Mouse (Mus musculus) lung, postnatal 25 days (tissue): ENCODE measurements around the gene Gm17604.

ENCODE experiments used
- DNase-seq: peaks from one replicate; pipeline ENCODE4 v3.0.0; 2022; ENCODE audit warnings: low spot score

Gm17604 gene

DNA sequence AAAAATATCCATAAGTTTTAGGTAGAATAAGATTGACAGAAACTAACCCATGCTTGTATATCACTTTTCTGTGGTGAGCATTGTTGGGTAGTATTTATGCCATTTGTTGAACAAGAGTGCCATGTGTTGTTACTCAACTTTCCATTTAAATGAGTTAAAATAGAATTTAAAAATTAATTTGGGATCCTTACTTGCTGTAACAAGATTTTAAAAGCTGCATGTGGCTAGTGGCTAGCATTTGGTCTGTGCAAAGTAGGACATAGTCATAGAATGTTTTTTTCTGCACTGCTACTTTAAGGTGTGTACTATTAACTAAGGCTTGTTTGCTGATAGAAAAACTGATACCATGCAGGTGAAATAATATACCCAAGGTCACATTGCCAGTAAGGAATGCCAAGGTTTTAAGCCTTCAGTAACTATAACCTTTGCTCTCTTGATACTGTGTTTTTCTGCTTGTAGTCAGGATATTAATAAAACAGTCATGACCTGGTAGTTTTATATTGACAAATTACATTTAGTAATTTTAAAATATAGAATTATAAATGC is at the start of gene Gm17604:
Gene Gm17604 (minus strand): TSS at position 51 of the 546 bp plus-strand sequence.
- no peak for DNase-seq

GRCm38 (mm10) chrX:165049929-165050328 is 45.3 kb upstream of the Gm17604 start:
- no peak for DNase-seq

DNA sequence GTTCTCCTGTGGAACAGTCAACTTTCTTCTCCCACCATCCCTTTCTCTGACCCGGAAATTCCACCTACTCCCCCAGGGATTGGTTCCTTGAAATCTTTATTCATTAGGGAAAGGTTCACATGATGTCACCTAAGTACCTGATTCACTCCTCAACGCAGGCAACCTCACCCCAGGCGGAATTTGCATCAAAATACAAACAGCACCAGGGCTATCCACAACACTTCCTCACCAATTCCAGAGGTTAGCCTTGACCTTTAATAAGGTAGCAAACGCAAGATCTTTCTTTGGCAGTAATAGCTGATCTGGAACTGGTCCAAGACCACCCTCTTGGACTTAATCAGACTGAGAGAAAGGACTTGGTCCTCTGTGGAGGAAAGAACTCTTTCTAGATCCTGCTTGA is 1.5 kb downstream of the Gm17604 start:
- no peak for DNase-seq

DNA sequence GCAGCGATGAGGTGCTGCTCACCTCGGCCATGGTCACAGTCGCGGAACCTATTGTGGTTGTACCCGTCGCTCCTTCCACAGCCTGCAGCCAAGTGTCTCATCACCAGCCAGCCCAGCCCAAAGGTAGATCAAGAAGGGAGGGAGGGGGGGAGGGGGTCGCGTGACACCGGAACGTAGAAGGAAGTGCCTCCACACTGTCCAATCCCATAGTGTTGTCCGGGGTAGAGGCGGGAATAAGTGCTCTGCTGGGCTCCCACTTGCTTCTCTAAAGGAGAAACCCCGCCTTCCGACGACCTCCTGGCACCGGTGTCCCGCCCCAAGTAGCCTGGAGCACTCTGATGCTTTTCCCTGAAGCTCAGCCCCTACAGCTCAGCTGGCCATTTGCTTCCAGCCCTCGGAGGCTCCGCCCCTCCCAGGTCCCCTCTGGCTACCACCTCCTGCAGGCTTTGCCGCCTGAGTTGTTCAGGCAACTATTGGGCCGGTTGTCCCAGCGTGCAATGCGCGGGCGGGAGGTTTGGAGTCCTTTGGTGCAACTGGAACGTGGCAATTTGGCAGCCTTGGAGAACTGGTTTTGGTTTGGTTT is 24.3 kb downstream of the Gm17604 start, which contains the start of the genes Mospd2 and Fancb:
Gene Mospd2 (minus strand): TSS at position 183 of the 583 bp plus-strand sequence.
Gene Fancb (plus strand): TSS at position 400 of the 583 bp plus-strand sequence.
- DNase-seq: peak; percentile 95

DNA sequence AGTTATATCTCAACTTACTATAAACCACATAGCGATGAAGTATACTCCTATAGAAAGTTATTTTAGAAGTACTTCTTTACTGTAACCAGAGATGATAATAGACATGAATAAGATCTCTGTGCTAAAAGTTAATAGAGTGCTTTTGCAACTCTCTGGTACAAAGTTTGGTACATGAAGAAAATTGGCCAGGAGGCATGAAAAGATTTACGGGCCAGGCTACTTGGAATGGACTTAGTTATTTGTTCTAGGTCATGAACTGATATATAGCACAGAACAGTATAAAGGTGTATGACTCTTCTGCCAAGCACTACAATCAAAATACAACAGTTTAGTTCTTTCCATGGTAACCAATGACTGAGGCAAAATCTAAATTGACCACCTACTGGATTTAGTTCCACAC is 25.8 kb downstream of the Gm17604 start:
- no peak for DNase-seq

DNA sequence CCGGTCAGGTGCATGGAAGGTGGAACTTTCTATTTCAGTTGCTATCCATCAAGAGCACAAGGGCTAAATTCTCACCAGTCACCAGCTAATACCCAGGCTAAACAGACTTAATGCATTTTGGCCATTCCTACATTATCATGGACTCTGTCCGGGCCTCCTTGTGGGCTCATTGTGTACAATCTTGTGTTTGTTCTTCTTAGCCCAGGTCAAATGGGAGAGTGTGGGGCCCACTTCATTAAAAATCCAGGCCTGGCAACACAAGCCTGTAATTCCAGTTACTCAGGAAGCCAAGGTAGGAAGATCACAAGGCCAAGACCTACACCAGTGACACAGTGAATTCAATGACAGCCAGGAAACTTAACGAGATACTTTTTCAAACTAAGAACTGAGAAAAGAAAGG is 33.4 kb downstream of the Gm17604 start:
- DNase-seq: no peak

GRCm38 (mm10) chrX:164965750-164966448 is 38.7 kb downstream of the Gm17604 start:
- no peak for DNase-seq
